Mouse (Mus musculus): ENCODE data around the gene 1810055G02Rik.
A peak's percentile ranks its signal among the peaks of the same experiment; 100 is the strongest.

Gene 1810055G02Rik

DNA sequence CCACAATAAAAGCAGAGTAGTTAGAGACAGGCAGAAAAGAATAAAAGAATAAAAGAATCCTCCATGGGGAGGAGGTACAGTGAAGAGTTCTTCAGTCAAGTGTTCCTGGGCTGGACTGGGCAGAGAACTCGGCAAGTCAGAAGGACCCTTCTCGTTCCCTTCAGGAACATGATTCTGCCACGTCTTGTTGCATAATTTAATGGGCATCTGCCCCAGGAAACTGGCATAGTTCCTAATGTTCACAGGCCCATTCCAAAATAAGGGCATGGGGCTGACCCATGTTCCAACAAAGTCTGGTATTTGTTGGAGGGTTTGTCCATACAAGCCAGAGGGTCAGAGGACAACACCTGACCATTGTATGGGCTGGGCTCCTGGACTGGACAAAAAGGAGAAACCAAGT is 13.1 kb upstream of the 1810055G02Rik start:
- DNase-seq (ENCODE audit: inconsistent ontology term) = no peak

DNA sequence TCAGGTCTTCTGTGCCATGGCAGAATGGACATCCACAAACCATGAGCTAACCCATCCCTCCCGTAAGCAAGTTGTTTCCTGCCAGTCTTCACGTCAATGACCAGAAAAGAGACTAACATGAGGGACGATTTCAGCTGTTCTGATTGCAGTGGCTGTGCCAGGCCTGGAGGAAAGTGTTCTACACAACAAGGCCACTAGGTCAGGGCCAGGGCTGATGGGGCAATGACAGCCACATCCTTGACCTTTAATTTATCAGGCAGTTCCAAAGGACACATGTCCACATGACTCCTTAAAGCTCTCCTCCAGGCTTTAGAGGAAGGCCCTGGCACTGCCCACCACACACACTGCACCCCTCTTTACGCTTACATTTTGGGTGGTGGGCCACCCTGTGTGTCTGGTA is 12.6 kb upstream of the 1810055G02Rik start:
- DNase-seq (ENCODE audit: inconsistent ontology term) = no peak

- DNase-seq (ENCODE audit: inconsistent ontology term) = no peak
These were observed 12.1 kb upstream of the 1810055G02Rik start for GRCm38 (mm10) chr19:3695976-3696375.

DNA sequence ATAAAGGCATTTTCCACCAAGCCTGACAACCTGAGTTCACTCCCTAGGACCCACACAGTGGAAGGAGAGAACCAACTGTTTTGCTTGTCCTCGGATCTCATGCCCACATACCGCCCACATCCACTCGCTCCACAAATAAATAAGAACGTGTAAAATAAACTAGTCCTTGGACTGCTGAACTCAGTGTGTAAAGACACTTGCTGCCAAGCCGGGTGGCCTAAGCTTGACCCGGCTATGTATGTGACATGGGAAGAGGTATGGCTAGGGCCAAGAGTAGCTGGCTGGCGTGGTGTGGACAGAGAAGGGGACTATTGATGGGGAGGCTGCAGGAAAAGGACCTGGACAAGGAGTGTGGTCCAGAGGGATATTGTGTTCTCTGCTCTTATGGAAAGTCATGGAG is 10.1 kb upstream of the 1810055G02Rik start:
- no peak for DNase-seq (ENCODE audit: inconsistent ontology term)

- DNase-seq (ENCODE audit: inconsistent ontology term) = peak; percentile 65
These were observed 8.3 kb upstream of the 1810055G02Rik start for GRCm38 (mm10) chr19:3699508-3700438.

DNA sequence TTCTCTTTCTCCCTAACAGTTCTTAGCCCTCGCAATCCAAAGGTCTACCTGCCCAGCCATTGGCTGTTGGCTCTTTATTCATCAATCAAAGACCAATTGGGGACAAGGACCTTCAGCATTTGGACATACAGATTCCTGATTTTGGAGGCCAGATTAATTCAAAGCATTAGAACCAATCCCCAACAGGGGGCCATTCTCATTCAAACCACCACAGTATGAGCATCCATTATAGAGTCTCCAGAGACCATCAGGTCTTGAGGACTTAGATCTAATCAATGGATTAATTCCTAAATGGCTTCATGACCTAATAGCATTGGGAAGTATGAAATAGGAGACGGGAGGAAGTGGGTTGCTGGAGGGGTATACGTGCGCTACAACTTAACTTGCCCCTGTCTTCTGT is 5.6 kb upstream of the 1810055G02Rik start:
- no peak for DNase-seq (ENCODE audit: inconsistent ontology term)

- no peak for DNase-seq (ENCODE audit: inconsistent ontology term)
These were observed 1.8 kb upstream of the 1810055G02Rik start for GRCm38 (mm10) chr19:3706258-3706657.

DNA sequence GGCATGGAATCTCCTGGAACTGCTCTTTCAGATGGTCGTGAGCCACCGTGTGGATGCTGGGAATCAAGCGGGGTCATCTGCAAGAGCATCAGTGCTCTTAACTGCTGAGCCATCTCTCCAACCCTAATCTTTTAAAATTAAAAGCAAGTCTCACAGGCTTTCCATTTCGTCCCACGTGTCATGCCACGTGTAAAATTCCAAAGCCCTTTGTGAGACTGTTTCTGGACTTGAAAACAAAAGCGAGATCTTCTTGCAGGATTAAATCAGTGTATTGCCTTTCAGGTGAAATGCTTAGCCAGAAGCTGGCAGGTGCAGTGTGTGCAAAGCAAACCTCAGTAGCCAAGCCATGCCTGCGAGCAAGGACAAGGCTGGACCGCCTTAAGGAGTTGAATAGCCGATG is 540 bp upstream of the 1810055G02Rik start:
- peak; percentile 19 for DNase-seq (ENCODE audit: inconsistent ontology term)

DNA sequence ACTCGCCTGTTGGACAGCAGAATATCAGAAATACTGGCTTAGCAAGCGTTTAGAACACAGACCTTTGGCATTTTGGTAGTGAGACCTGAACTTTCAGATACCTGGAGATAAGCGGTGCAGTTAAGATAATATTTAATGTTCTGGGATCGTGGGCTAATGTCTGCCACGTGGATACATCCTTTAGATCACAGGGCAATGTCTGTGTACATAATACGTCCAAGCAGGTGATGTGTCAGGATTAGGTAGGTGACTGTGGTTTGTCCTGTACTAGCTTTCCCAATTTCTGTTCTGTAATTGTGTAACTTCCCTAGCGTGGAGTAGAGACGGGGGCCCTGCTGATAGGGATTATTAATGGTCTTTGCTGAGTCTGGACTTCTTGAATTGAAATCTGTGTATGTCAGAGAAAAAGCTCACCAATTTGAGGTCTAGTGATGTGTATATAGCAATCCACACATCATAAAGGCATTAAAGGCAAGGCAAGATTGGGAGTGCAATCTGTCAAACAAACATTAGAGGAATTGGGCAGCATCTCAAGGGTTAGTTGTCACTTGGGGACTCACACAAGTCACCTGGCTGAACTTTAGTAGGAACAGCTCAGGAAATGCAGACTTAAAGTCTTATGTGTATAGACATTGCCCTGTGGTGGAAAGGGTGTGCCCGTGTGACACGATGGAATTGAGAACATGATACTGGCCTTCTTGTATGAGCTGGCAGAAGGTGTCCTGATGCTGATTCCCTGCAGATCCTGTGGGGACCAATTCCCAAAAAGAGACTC is 1.1 kb downstream of the 1810055G02Rik start:
- DNase-seq (ENCODE audit: inconsistent ontology term) = no peak

DNA sequence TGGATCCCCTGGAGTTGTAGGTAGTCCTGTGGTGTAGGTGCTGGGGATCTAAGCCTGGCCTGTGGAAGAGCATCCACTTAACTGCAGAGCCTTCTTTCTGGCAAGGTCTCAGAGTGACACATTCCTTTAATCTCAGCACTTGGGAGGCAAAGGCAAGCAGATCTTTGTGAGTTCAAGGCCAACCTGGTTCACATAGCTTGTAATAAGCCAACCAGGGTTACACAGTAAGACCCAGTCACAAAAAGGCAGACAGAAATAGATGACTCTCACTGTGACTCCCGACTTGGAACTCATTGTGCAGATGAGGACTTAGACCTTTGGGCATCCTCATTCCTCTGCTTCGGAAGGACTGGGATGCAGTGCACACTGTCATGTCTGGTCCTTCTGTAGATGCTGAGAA is 2.3 kb downstream of the 1810055G02Rik start:
- DNase-seq (ENCODE audit: inconsistent ontology term) = no peak

GRCm38 (mm10) chr19:3714381-3714780 is 6.3 kb downstream of the 1810055G02Rik start:
- no peak for DNase-seq (ENCODE audit: inconsistent ontology term)

- peak; percentile 66 for DNase-seq (ENCODE audit: inconsistent ontology term)
These were observed 10.6 kb downstream of the 1810055G02Rik start for GRCm38 (mm10) chr19:3718481-3719361.

DNA sequence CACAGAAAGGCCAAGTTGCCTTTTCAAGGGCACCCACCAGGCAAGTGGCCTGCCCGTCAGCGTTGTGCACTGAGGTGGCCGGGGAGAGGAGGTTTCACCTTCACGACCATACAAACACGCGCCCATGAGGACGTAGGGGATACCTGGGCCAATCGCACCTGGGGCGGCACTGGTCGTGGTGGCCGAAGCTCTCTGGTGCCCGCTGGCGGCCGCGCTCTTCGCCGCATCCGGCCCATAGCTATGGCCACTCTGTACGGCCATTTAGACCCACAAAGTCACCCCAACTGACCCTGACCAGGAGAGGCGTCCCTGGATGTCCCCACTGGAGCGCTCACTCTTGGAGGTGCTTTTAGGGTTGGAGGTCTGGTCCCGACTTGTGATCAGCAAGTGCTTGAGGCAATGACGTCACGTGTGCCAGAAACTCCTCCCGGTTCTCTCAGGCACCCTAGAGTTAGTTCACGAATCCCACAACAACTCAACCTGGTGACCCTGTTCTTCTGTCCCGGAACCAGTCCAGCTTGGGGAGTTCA is 11.3 kb downstream of the 1810055G02Rik start:
- DNase-seq (ENCODE audit: inconsistent ontology term) = peak; percentile 64

DNA sequence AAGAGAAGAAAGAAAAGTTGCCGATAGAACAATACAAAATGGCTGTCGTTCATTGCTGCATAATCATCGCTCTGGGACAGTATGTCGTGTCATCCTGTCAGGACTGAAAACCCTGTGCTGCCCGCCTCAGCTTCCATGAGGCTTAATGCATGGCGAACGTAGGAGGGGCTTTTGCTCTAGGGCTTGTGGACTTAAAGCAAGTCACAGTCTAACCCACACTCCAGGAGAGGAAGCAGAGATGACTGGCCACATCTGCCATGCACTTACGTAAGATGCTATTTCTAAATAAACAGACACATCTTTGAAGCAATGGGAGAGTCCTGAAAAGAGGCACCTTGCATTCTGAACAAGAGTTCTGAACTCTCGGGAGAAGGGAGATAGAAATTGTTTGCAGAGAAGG is 15.1 kb downstream of the 1810055G02Rik start:
- no peak for DNase-seq (ENCODE audit: inconsistent ontology term)

GRCm38 (mm10) chr19:3723904-3724303 is 15.8 kb downstream of the 1810055G02Rik start:
- DNase-seq (ENCODE audit: inconsistent ontology term) = no peak

- DNase-seq (ENCODE audit: inconsistent ontology term) = peak; percentile 26
These were observed 16.7 kb downstream of the 1810055G02Rik start for GRCm38 (mm10) chr19:3724779-3725178.

- DNase-seq (ENCODE audit: inconsistent ontology term) = no peak
These were observed 20.8 kb downstream of the 1810055G02Rik start for GRCm38 (mm10) chr19:3728901-3729300.

- DNase-seq (ENCODE audit: inconsistent ontology term) = no peak
These were observed 22.9 kb downstream of the 1810055G02Rik start for GRCm38 (mm10) chr19:3730781-3731646.

DNA sequence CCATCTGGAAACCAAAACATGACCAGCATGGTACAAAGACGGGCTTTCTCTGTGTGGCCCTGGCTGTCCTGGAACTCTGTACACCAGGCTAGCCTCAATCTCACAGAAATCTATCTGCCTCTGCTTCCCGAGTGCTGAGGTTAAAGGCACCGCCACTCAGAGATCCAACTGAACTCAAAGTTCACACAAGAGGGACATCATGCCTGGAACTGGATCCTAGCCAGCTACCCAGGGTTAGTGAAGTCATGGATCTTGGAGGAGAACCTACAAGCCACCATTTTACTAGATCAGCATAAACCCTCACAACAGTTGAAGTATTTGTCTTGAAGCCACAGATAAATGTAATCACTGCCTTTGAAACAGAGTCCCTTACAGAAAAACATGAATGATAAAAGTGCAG is 27.9 kb downstream of the 1810055G02Rik start:
- DNase-seq (ENCODE audit: inconsistent ontology term) = no peak

DNA sequence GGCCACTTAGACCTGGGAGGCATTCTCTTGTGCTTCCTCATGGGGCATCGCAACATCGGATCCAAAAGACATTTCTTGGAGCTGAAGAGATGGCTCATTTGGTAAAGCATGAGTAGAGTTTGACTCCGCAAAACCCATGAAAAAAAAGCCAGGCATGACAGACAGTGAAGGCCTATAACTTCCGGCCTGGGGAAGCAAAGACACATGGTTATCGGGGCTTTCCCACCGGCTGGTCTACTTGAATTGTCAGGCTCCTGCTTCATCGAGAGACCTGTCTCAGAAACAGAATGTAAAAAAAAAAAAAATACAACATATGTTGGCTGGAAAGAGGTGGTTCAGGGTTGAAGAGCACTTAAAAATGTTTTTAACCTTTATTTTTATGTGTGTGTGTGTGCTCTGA is 31.6 kb downstream of the 1810055G02Rik start:
- no peak for DNase-seq (ENCODE audit: inconsistent ontology term)

DNA sequence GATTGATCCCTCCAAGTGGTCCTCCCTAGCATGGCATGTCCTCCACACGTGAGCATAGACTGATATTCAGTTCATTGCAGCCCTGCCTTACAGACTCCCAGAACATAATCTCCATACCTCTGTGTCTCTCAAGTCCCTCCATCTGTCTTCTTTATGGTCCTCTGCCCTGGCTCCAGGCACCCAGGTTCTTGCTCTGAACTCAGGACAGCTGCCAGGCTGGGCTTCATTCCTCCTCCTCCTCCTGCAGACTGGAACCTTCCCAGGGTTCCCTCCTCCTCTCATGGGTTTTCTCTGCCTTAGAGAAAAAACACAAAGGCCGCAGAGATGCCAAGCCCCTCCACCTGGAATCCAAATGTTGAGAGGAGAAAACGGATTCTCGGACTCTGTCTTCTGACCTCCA is 34.6 kb downstream of the 1810055G02Rik start:
- no peak for DNase-seq (ENCODE audit: inconsistent ontology term)

Measured in Muller cell, postnatal 12 days (primary cell).